Mouse (Mus musculus) embryonic facial prominence, embryonic 10.5 days (tissue): ENCODE results near the gene Fgfr2. TPM values are rescaled to one million over a fixed set of nuclear protein-coding genes. Genes with fewer than 3 reads are reported as not detected.
A peak's percentile ranks its signal among the peaks of the same experiment; 100 is the strongest.

Experiments
- DNase-seq: peaks from one replicate; pipeline ENCODE4 v3.0.0-alpha.2; 2017; ENCODE audit warnings: low spot score
- H3K27ac ChIP-seq: fragments of 300-500 bp; sonication (generic); replicated peaks from 2 replicates; pipeline ENCODE4 v1.5.1; 2016; ENCODE audit warnings: mild to moderate bottlenecking
- H3K27me3 ChIP-seq: fragments of 300-500 bp; sonication (generic); replicated peaks from 2 replicates; pipeline ENCODE4 v1.6.1; 2016; ENCODE audit warnings: low read depth, mild to moderate bottlenecking; ENCODE audit not compliant: poor library complexity, severe bottlenecking
- H3K36me3 ChIP-seq: fragments of 300-500 bp; sonication (generic); replicated peaks from 2 replicates; pipeline ENCODE4 v1.6.1; 2016; ENCODE audit warnings: mild to moderate bottlenecking, moderate library complexity
- H3K4me1 ChIP-seq: fragments of 300-500 bp; sonication (generic); 2 replicates; pipeline ENCODE4 v1.6.1; 2016
- H3K4me3 ChIP-seq: fragments of 300-500 bp; sonication (generic); 2 replicates; pipeline ENCODE4 v1.5.1; 2016; ENCODE audit warnings: mild to moderate bottlenecking, moderate library complexity
- H3K9me3 ChIP-seq: fragments of 300-500 bp; sonication (generic); 2 replicates; pipeline ENCODE4 v1.6.1; 2016; ENCODE audit warnings: mild to moderate bottlenecking
- WGBS: fragments of 180-500 bp; shearing (Covaris S2); methylation state at CpG from one replicate; pipeline ENCODE4 v1.1.7; 2016; 5-methylcytosine and 5-hydroxymethylcytosine counted together
- polyA plus RNA-seq: library from polyadenylated mRNA; unstranded; fragments of >200 nt; fragmentation: Nextera tagmentation; extraction: Ambion mirVana; gene quantifications from 2 replicates; pipeline ENCODE4 v1.2.1, GENCODE M21; 2016

Fgfr2 gene
- polyA plus RNA-seq, 1 experiment from 2014 or later, result 74.3 TPM

- no peak overlapping the region for H3K27ac ChIP-seq
- 76% methylated on average over 5 of the region's 5 CpGs for WGBS
- no peak for DNase-seq
- no peaks in the 10 kb centered on the region for H3K4me1 ChIP-seq
- H3K9me3 ChIP-seq, result peaks cover 4% of the 10 kb centered on the region; the same call in 1 of the 2 replicates
- 0 out of 2 replicates have a peak, but pooled peaks cover 3% of the 10 kb centered on the region for H3K27me3 ChIP-seq
- H3K4me3 ChIP-seq, result no peak overlapping the region
- no peaks in the 10 kb centered on the region for H3K36me3 ChIP-seq
Measured at GRCm38 (mm10) chr7:133133552-133133951, 10.4 kb upstream of the Fgfr2 start.

GRCm38 (mm10) chr7:133132702-133133101, 9.6 kb upstream of the Fgfr2 start:
- Histone ChIP-seq H3K9me3 (peaks cover 5% of the 10 kb centered on the region; the same call in 1 of the 2 replicates), H3K27me3 (0 out of 2 replicates have a peak, but pooled peaks cover 3% of the 10 kb centered on the region), H3K27ac (no peak overlapping the region), H3K4me3 (no peak overlapping the region), H3K4me1 (no peaks in the 10 kb centered on the region), H3K36me3 (no peaks in the 10 kb centered on the region)
- DNase-seq, result no peak
- 95% methylated on average over 5 of the region's 5 CpGs for WGBS

GRCm38 (mm10) chr7:133124701-133125485, 1.7 kb upstream of the Fgfr2 start:
- peak; percentile 38 for DNase-seq
- peak overlapping the region; percentile 98 for H3K4me3 ChIP-seq
- 2% methylated on average over 34 of the region's 34 CpGs for WGBS
- H3K4me1 ChIP-seq, result peaks cover 25% of the 10 kb centered on the region
- H3K9me3 ChIP-seq, result peaks cover 5% of the 10 kb centered on the region; the same call in 1 of the 2 replicates
- no peaks in the 10 kb centered on the region for H3K36me3 ChIP-seq
- H3K27me3 ChIP-seq, result peaks cover 33% of the 10 kb centered on the region
- peak overlapping the region; percentile 99 for H3K27ac ChIP-seq

- Histone ChIP-seq H3K9me3 (peaks cover 5% of the 10 kb centered on the region; the same call in 1 of the 2 replicates), H3K4me1 (peaks cover 32% of the 10 kb centered on the region), H3K4me3 (peak within 1 kb of the TSS; percentile 98), H3K27ac (peak within 1 kb of the TSS; percentile 99), H3K36me3 (no peaks in the 10 kb centered on the region), H3K27me3 (peaks cover 32% of the 10 kb centered on the region)
- DNase-seq, result peak; percentile 88
- under 1% methylated on average over 59 of the region's 59 CpGs for WGBS
Measured at GRCm38 (mm10) chr7:133123999-133124700, 1.0 kb upstream of the Fgfr2 start, which contains the start of gene Ctbp2. Gene Ctbp2, minus strand, starts transcription at chr7:133124354.

- WGBS, result under 1% methylated on average over 93 of the region's 102 CpGs
- H3K27ac ChIP-seq, result peak overlapping the region; percentile 99
Measured at GRCm38 (mm10) chr7:133122379-133123243, 539 bp downstream of the Fgfr2 start.

GRCm38 (mm10) chr7:133121661-133122378, 1.3 kb downstream of the Fgfr2 start:
- under 1% methylated on average over 94 of the region's 94 CpGs for WGBS
- peak; percentile 75 for DNase-seq
- Histone ChIP-seq H3K4me3 (peak overlapping the region; percentile 98), H3K9me3 (no peaks in the 10 kb centered on the region), H3K4me1 (peaks cover 55% of the 10 kb centered on the region), H3K36me3 (no peaks in the 10 kb centered on the region), H3K27ac (peak overlapping the region; percentile 99), H3K27me3 (peaks cover 22% of the 10 kb centered on the region)

More at GRCm38 (mm10) chr7:133122379-133123243, 539 bp downstream of the Fgfr2 start:
- no peaks in the 10 kb centered on the region for H3K36me3 ChIP-seq
- H3K4me1 ChIP-seq, result peaks cover 48% of the 10 kb centered on the region
- no peaks in the 10 kb centered on the region for H3K9me3 ChIP-seq
- H3K4me3 ChIP-seq, result peak overlapping the region; percentile 98
- H3K27me3 ChIP-seq, result peaks cover 30% of the 10 kb centered on the region
- DNase-seq, result no peak

GRCm38 (mm10) chr7:133121080-133121607, 2.0 kb downstream of the Fgfr2 start:
- peak overlapping the region; percentile 99 for H3K27ac ChIP-seq
- H3K36me3 ChIP-seq, result no peaks in the 10 kb centered on the region
- H3K27me3 ChIP-seq, result peaks cover 15% of the 10 kb centered on the region
- H3K4me1 ChIP-seq, result peaks cover 62% of the 10 kb centered on the region
- under 1% methylated on average over 14 of the region's 14 CpGs for WGBS
- DNase-seq, result no peak
- no peaks in the 10 kb centered on the region for H3K9me3 ChIP-seq
- peak overlapping the region; percentile 98 for H3K4me3 ChIP-seq

- DNase-seq, result peak; percentile 60
- H3K9me3 ChIP-seq, result no peaks in the 10 kb centered on the region
- H3K36me3 ChIP-seq, result no peaks in the 10 kb centered on the region
- WGBS, result 1% methylated on average over 15 of the region's 15 CpGs
- peak overlapping the region; percentile 98 for H3K4me3 ChIP-seq
- peaks cover 68% of the 10 kb centered on the region for H3K4me1 ChIP-seq
- H3K27me3 ChIP-seq, result peaks cover 7% of the 10 kb centered on the region
- peak overlapping the region; percentile 99 for H3K27ac ChIP-seq
Measured at GRCm38 (mm10) chr7:133120221-133120751, 2.9 kb downstream of the Fgfr2 start.

- Histone ChIP-seq H3K27ac (peak overlapping the region; percentile 30; the same call in 1 of the 2 replicates), H3K9me3 (no peaks in the 10 kb centered on the region), H3K36me3 (peaks cover 9% of the 10 kb centered on the region; the same call in 1 of the 2 replicates), H3K4me1 (peaks cover 79% of the 10 kb centered on the region), H3K27me3 (no peaks in the 10 kb centered on the region), H3K4me3 (peak overlapping the region; percentile 11; the same call in 1 of the 2 replicates)
- WGBS, result 17% methylated on average over 2 of the region's 2 CpGs
- no peak for DNase-seq
Measured at GRCm38 (mm10) chr7:133117815-133118214, 5.3 kb downstream of the Fgfr2 start.

GRCm38 (mm10) chr7:133116542-133116941, 6.6 kb downstream of the Fgfr2 start:
- DNase-seq, result no peak

GRCm38 (mm10) chr7:133115886-133116285, 7.3 kb downstream of the Fgfr2 start:
- Histone ChIP-seq H3K36me3 (peaks cover 14% of the 10 kb centered on the region; the same call in 1 of the 2 replicates), H3K4me1 (peaks cover 98% of the 10 kb centered on the region), H3K9me3 (no peaks in the 10 kb centered on the region), H3K27ac (peak overlapping the region; percentile 55), H3K4me3 (peak overlapping the region; percentile 40), H3K27me3 (no peaks in the 10 kb centered on the region)
- peak; percentile 63 for DNase-seq
- 12% methylated on average over 15 of the region's 15 CpGs for WGBS

More at GRCm38 (mm10) chr7:133116542-133116941, 6.6 kb downstream of the Fgfr2 start:
- no peaks in the 10 kb centered on the region for H3K27me3 ChIP-seq
- peaks cover 91% of the 10 kb centered on the region for H3K4me1 ChIP-seq
- H3K4me3 ChIP-seq, result peak overlapping the region; percentile 40; the same call in 1 of the 2 replicates
- no peak overlapping the region for H3K27ac ChIP-seq
- H3K36me3 ChIP-seq, result peaks cover 13% of the 10 kb centered on the region; the same call in 1 of the 2 replicates
- no peaks in the 10 kb centered on the region for H3K9me3 ChIP-seq
